Mouse (Mus musculus): ENCODE results near the gene Mbtps1. TPM values are rescaled to one million over a fixed set of nuclear protein-coding genes. Genes with fewer than 3 reads are reported as not detected.

Mbtps1 gene
- polyA plus RNA-seq (2015; fragmentation: Nextera tagmentation; extraction: Ambion mirVana), result 50.7 and 54.0 TPM in 2 replicates

GRCm38 (mm10) chr8:119558603-119559401, at the start of gene Mbtps1:
Mbtps1 (minus strand) TSS chr8:119558735.
- 6% methylated on average over 56 of the region's 63 CpGs for WGBS
- Histone ChIP-seq H3K36me3 (peaks cover 26% of the 10 kb centered on the region), H3K4me1 (replicated peaks) (peaks cover 40% of the 10 kb centered on the region)

GRCm38 (mm10) chr8:119606224-119606623, 47.7 kb upstream of the Mbtps1 start:
- H3K4me1 ChIP-seq (replicated peaks), result peaks cover 14% of the 10 kb centered on the region
- ATAC-seq (ENCODE audit: low FRiP score, low read depth), result no peak
- no peaks in the 10 kb centered on the region for H3K9me3 ChIP-seq
- H3K27ac ChIP-seq (replicated peaks), result no peak overlapping the region
- no peaks in the 10 kb centered on the region for H3K27me3 ChIP-seq
- no peak overlapping the region for H3K4me3 ChIP-seq
- H3K9ac ChIP-seq, result no peak overlapping the region
- H3K4me2 ChIP-seq, result no peak overlapping the region
- 83% methylated on average over 2 of the region's 2 CpGs for WGBS
- peaks cover 12% of the 10 kb centered on the region for H3K36me3 ChIP-seq

More at GRCm38 (mm10) chr8:119558603-119559401, at the start of gene Mbtps1:
- Histone ChIP-seq H3K9me3 (no peaks in the 10 kb centered on the region), H3K9ac (peak within 1 kb of the TSS; percentile 91), H3K4me2 (peak within 1 kb of the TSS; percentile 88), H3K27me3 (no peaks in the 10 kb centered on the region), H3K27ac (replicated peaks) (peak within 1 kb of the TSS; percentile 98), H3K4me3 (peak within 1 kb of the TSS; percentile 93)
- ATAC-seq (ENCODE audit: low FRiP score, low read depth), result peak; percentile 97

GRCm38 (mm10) chr8:119604996-119605395, 46.5 kb upstream of the Mbtps1 start, which contains the start of gene Taf1c:
Taf1c (minus strand) TSS chr8:119605222.
- peak within 1 kb of the TSS; percentile 37 for H3K27ac ChIP-seq (replicated peaks)
- H3K4me1 ChIP-seq (replicated peaks), result peaks cover 14% of the 10 kb centered on the region
- H3K9me3 ChIP-seq, result no peaks in the 10 kb centered on the region
- peaks cover 13% of the 10 kb centered on the region for H3K36me3 ChIP-seq
- peak within 1 kb of the TSS; percentile 88 for H3K4me2 ChIP-seq
- H3K4me3 ChIP-seq, result peak within 1 kb of the TSS; percentile 65
- no peaks in the 10 kb centered on the region for H3K27me3 ChIP-seq
- under 1% methylated on average over 23 of the region's 23 CpGs for WGBS
- peak; percentile 83 for ATAC-seq (ENCODE audit: low FRiP score, low read depth)
- H3K9ac ChIP-seq, result peak within 1 kb of the TSS; percentile 69

GRCm38 (mm10) chr8:119604398-119604803, 45.9 kb upstream of the Mbtps1 start:
- H3K36me3 ChIP-seq, result peaks cover 13% of the 10 kb centered on the region
- H3K4me2 ChIP-seq, result peak overlapping the region; percentile 88
- H3K4me1 ChIP-seq (replicated peaks), result peaks cover 14% of the 10 kb centered on the region
- no peaks in the 10 kb centered on the region for H3K9me3 ChIP-seq
- H3K4me3 ChIP-seq, result peak overlapping the region; percentile 65
- 0 out of 2 replicates have a peak, but pooled peaks have one; percentile 40 for ATAC-seq (ENCODE audit: low FRiP score, low read depth)
- 44% methylated on average over 12 of the region's 12 CpGs for WGBS
- peak overlapping the region; percentile 37; the same call in 1 of the 2 replicates for H3K27ac ChIP-seq (replicated peaks)
- no peaks in the 10 kb centered on the region for H3K27me3 ChIP-seq
- peak overlapping the region; percentile 69 for H3K9ac ChIP-seq

- peak overlapping the region; percentile 69; the same call in 1 of the 2 replicates for H3K9ac ChIP-seq
- peak overlapping the region; percentile 88 for H3K4me2 ChIP-seq
- ATAC-seq (ENCODE audit: low FRiP score, low read depth), result no peak
- H3K4me3 ChIP-seq, result peak overlapping the region; percentile 65
- peaks cover 18% of the 10 kb centered on the region for H3K36me3 ChIP-seq
- H3K27me3 ChIP-seq, result no peaks in the 10 kb centered on the region
- 90% methylated on average over 4 of the region's 4 CpGs for WGBS
- peaks cover 14% of the 10 kb centered on the region for H3K4me1 ChIP-seq (replicated peaks)
- H3K27ac ChIP-seq (replicated peaks), result no peak overlapping the region
- no peaks in the 10 kb centered on the region for H3K9me3 ChIP-seq
These were observed 45.2 kb upstream of the Mbtps1 start for GRCm38 (mm10) chr8:119603771-119604170.

GRCm38 (mm10) chr8:119591456-119591855, 32.9 kb upstream of the Mbtps1 start:
- H3K27me3 ChIP-seq, result no peaks in the 10 kb centered on the region
- no peak overlapping the region for H3K4me3 ChIP-seq
- H3K36me3 ChIP-seq, result no peaks in the 10 kb centered on the region
- no peaks in the 10 kb centered on the region for H3K4me1 ChIP-seq (replicated peaks)
- H3K9me3 ChIP-seq, result no peaks in the 10 kb centered on the region
- no peak overlapping the region for H3K27ac ChIP-seq (replicated peaks)
- H3K9ac ChIP-seq, result no peak overlapping the region
- no peak for ATAC-seq (ENCODE audit: low FRiP score, low read depth)
- no peak overlapping the region for H3K4me2 ChIP-seq
- 88% methylated on average over 7 of the region's 7 CpGs for WGBS

- H3K4me3 ChIP-seq, result no peak overlapping the region
- no peaks in the 10 kb centered on the region for H3K4me1 ChIP-seq (replicated peaks)
- no peak for ATAC-seq (ENCODE audit: low FRiP score, low read depth)
- 85% methylated on average over 14 of the region's 14 CpGs for WGBS
- H3K27ac ChIP-seq (replicated peaks), result no peak overlapping the region
- no peaks in the 10 kb centered on the region for H3K9me3 ChIP-seq
- no peaks in the 10 kb centered on the region for H3K27me3 ChIP-seq
- H3K9ac ChIP-seq, result no peak overlapping the region
- H3K36me3 ChIP-seq, result no peaks in the 10 kb centered on the region
- H3K4me2 ChIP-seq, result no peak overlapping the region
These were observed 31.8 kb upstream of the Mbtps1 start for GRCm38 (mm10) chr8:119590348-119590747.

- Histone ChIP-seq H3K9me3 (no peaks in the 10 kb centered on the region), H3K27ac (replicated peaks) (no peak overlapping the region), H3K4me2 (no peak overlapping the region), H3K4me3 (no peak overlapping the region), H3K4me1 (replicated peaks) (no peaks in the 10 kb centered on the region), H3K9ac (no peak overlapping the region), H3K27me3 (no peaks in the 10 kb centered on the region), H3K36me3 (no peaks in the 10 kb centered on the region)
- no peak for ATAC-seq (ENCODE audit: low FRiP score, low read depth)
- WGBS, result 21% methylated on average over 10 of the region's 10 CpGs
These were observed 30.3 kb upstream of the Mbtps1 start for GRCm38 (mm10) chr8:119588844-119589243.

GRCm38 (mm10) chr8:119588321-119588720, 29.8 kb upstream of the Mbtps1 start:
- no peaks in the 10 kb centered on the region for H3K4me1 ChIP-seq (replicated peaks)
- no peaks in the 10 kb centered on the region for H3K9me3 ChIP-seq
- H3K4me2 ChIP-seq, result no peak overlapping the region
- no peak for ATAC-seq (ENCODE audit: low FRiP score, low read depth)
- no peak overlapping the region for H3K4me3 ChIP-seq
- no peak overlapping the region for H3K9ac ChIP-seq
- no peaks in the 10 kb centered on the region for H3K36me3 ChIP-seq
- no peak overlapping the region for H3K27ac ChIP-seq (replicated peaks)
- no peaks in the 10 kb centered on the region for H3K27me3 ChIP-seq
- WGBS, result 70% methylated on average over 4 of the region's 4 CpGs

- Histone ChIP-seq H3K9me3 (no peaks in the 10 kb centered on the region), H3K27ac (replicated peaks) (no peak overlapping the region), H3K4me3 (peak overlapping the region; percentile 27), H3K36me3 (no peaks in the 10 kb centered on the region), H3K4me1 (replicated peaks) (no peaks in the 10 kb centered on the region), H3K9ac (0 out of 2 replicates have a peak overlapping the region, but pooled peaks have one; percentile 14), H3K4me2 (peak overlapping the region; percentile 50), H3K27me3 (no peaks in the 10 kb centered on the region)
- no peak for ATAC-seq (ENCODE audit: low FRiP score, low read depth)
- WGBS, result 25% methylated on average over 22 of the region's 24 CpGs
These were observed 27.4 kb upstream of the Mbtps1 start for GRCm38 (mm10) chr8:119585901-119586300.

- Histone ChIP-seq H3K36me3 (no peaks in the 10 kb centered on the region), H3K9me3 (no peaks in the 10 kb centered on the region), H3K4me2 (no peak overlapping the region), H3K4me1 (replicated peaks) (peaks cover under 1% of the 10 kb centered on the region; the same call in 1 of the 2 replicates), H3K27ac (replicated peaks) (no peak overlapping the region), H3K27me3 (peaks cover 5% of the 10 kb centered on the region; the same call in 1 of the 2 replicates), H3K4me3 (no peak overlapping the region), H3K9ac (no peak overlapping the region)
- ATAC-seq (ENCODE audit: low FRiP score, low read depth), result no peak
- 88% methylated on average over 5 of the region's 5 CpGs for WGBS
These were observed 22.1 kb upstream of the Mbtps1 start for GRCm38 (mm10) chr8:119580441-119581161.

- ATAC-seq (ENCODE audit: low FRiP score, low read depth), result no peak
- no peak overlapping the region for H3K27ac ChIP-seq (replicated peaks)
- H3K27me3 ChIP-seq, result peaks cover 5% of the 10 kb centered on the region; the same call in 1 of the 2 replicates
- no peaks in the 10 kb centered on the region for H3K36me3 ChIP-seq
- peaks cover 7% of the 10 kb centered on the region for H3K4me1 ChIP-seq (replicated peaks)
- no peak overlapping the region for H3K4me3 ChIP-seq
- 43% methylated on average over 13 of the region's 13 CpGs for WGBS
- no peak overlapping the region for H3K4me2 ChIP-seq
- no peaks in the 10 kb centered on the region for H3K9me3 ChIP-seq
- no peak overlapping the region for H3K9ac ChIP-seq
These were observed 20.6 kb upstream of the Mbtps1 start for GRCm38 (mm10) chr8:119579096-119579495.
